Comparison of ENCODE assay signal across 9 mouse cellular contexts in genomic region chr16:78301831-78302677, GRCm38 (mm10). TPM values are rescaled to one million over a fixed set of nuclear protein-coding genes. Genes with fewer than 3 reads are reported as not detected.
DNase-seq lines count a peak whose midpoint lies in the region; ATAC-seq and TF ChIP-seq lines count a peak whose summit lies in the region.
"Had no signal": no experiment of that assay in that cellular context is flagged by ENCODE, and none has a peak within 500 bp of the region (broad histone marks: within the 10 kb centered on the region; RNA-seq: fewer than 3 reads in every experiment).

No protein-coding gene starts in this region.

- DNase-seq in heart, adult 2 months: peak; percentile 28 to 54
- DNase-seq in heart, adult 9 months (ENCODE audit: low spot score in 2 of 2): no peak
- no peak for DNase-seq in ES-E14 (ENCODE audit: low read depth, low spot score)
- peak; percentile 60 for DNase-seq in embryo, embryonic 11 days
- peak; percentile 49 for DNase-seq in heart, postnatal 4 days
- DNase-seq in left cerebral cortex, postnatal 4 days: peak; percentile 40
- no peak for DNase-seq in frontal cortex, postnatal 25 days (ENCODE audit: low spot score in 2 of 2)

- H3K36me3 ChIP-seq in heart, adult 2 months (ENCODE audit: control insufficient read depth, insufficient read depth, low read length): no peaks in the 10 kb centered on the region
- no peaks in the 10 kb centered on the region for H3K36me3 ChIP-seq in ES-E14 (ENCODE audit: control insufficient read depth, insufficient read depth, low read length, poor library complexity, severe bottlenecking)
- H3K36me3 ChIP-seq in midbrain, embryonic 13.5 days: peaks cover 4% of the 10 kb centered on the region; the same call in 1 of the 2 replicates

- H3K79me2 ChIP-seq in heart, adult 2 months (replicated peaks; ENCODE audit: control insufficient read depth, insufficient read depth, low read length): no peaks in the 10 kb centered on the region

- H3K27ac ChIP-seq in heart, adult 2 months: peak overlapping the region; percentile 76
- H3K27ac ChIP-seq in ES-E14 (ENCODE audit: insufficient read depth, low read depth, low read length, poor library complexity, severe bottlenecking): peak overlapping the region; percentile 59; the same call in 1 of the 2 replicates
- H3K27ac ChIP-seq in midbrain, embryonic 13.5 days: peak overlapping the region; percentile 95
- H3K27ac ChIP-seq: macrophage had no signal

- H3K4me1 ChIP-seq in heart, adult 2 months (ENCODE audit: control insufficient read depth, insufficient read depth, low read length): peaks cover 2% of the 10 kb centered on the region; the same call in 1 of the 2 replicates
- H3K4me1 ChIP-seq in ES-E14 (ENCODE audit: control insufficient read depth in 2 of 2, insufficient read depth in 2 of 2, low read length in 2 of 2, poor library complexity in 1 of 2): peaks cover 0 to 13% of the 10 kb centered on the region in 2 experiments; a peak in 2 of 4 replicates
- peaks cover 34% of the 10 kb centered on the region for H3K4me1 ChIP-seq in midbrain, embryonic 13.5 days (replicated peaks)

- no peak for TF ChIP-seq POLR2A in heart, adult 2 months (IDR thresholded peaks at IDR 0.05; ENCODE audit: insufficient read depth, low read depth, low read length)

- peak overlapping the region; percentile 52 for H3K4me3 ChIP-seq in heart, adult 2 months
- H3K4me3 ChIP-seq in ES-E14 (ENCODE audit: insufficient read depth in 1 of 2, low read depth in 1 of 2, low read length in 2 of 2, poor library complexity in 1 of 2, severe bottlenecking in 1 of 2): peak overlapping the region; percentile 76 to 87
- H3K4me3 ChIP-seq in midbrain, embryonic 13.5 days (replicated peaks): peak overlapping the region; percentile 93

- H3K9me3 ChIP-seq in ES-E14 (ENCODE audit: control insufficient read depth, insufficient read depth, low read depth, low read length): no peaks in the 10 kb centered on the region
- H3K9me3 ChIP-seq in midbrain, embryonic 13.5 days: no peaks in the 10 kb centered on the region

- intact Hi-C loops in heart, adult 2 months (cut with DNase I): loop anchor here (5.0 kb wide), 1 partner anchor 40 kb away; no protein-coding TSS in a partner anchor
- intact Hi-C loops in left cerebral cortex, postnatal 4 days (cut with DNase I): no loop called here

- under 1% methylated on average over 64 of the region's 65 CpGs for WGBS in heart, adult 2 months
- WGBS in midbrain, embryonic 13.5 days: under 1% methylated on average over 64 of the region's 65 CpGs

- no peak for TF ChIP-seq CTCF in heart, adult 2 months (IDR thresholded peaks at IDR 0.05)

- peak overlapping the region; percentile 63 for H3K4me2 ChIP-seq in midbrain, embryonic 13.5 days (replicated peaks)

- peak; percentile 72 for ATAC-seq in midbrain, embryonic 13.5 days

- peaks cover 3% of the 10 kb centered on the region for H3K27me3 ChIP-seq in heart, adult 2 months (ENCODE audit: control insufficient read depth, insufficient read depth, low read length)
- H3K27me3 ChIP-seq in midbrain, embryonic 13.5 days: no peaks in the 10 kb centered on the region

- no peak for TF ChIP-seq EP300 in heart, adult 2 months (IDR thresholded peaks at IDR 0.05; ENCODE audit: insufficient read depth, low read depth, low read length)

- in situ Hi-C loops in ES-E14 (cut with MboI; ENCODE audit: low sequenced_read_pairs in 2 of 2, unreplicated experiment in 2 of 2): no loop called here

- peak overlapping the region; percentile 85 for H3K9ac ChIP-seq in heart, adult 2 months (ENCODE audit: low read depth, low read length)
- peak overlapping the region; percentile 91 for H3K9ac ChIP-seq in ES-E14 (ENCODE audit: insufficient read depth, low read depth, low read length, poor library complexity, severe bottlenecking)
- peak overlapping the region; percentile 96 for H3K9ac ChIP-seq in midbrain, embryonic 13.5 days (replicated peaks)

TF ChIP-seq in ES-E14, 5 proteins besides CTCF, POLR2A, EP300 and RAD21:
- TF ChIP-seq ZNF384 (IDR thresholded peaks at IDR 0.05; ENCODE audit: low read depth, low read length) (0 out of 2 replicates have a peak, but pooled peaks have one; percentile 33), CHD2 (IDR thresholded peaks at IDR 0.05; ENCODE audit: low read depth, low read length) (no peak), HCFC1 (IDR thresholded peaks at IDR 0.05; ENCODE audit: borderline replicate concordance, insufficient read depth, low read length) (0 out of 2 replicates have a peak, but pooled peaks have one; percentile 16)

RNA-seq across cellular contexts. Expression of gene Cxadr, which starts 0.8 kb away (rescaled TPM):
- 10 to 100 TPM; 40.5 to 43.8 TPM for total RNA-seq in heart, adult 2 months (2021)
- polyA plus RNA-seq in heart, adult 2 months (2012; rRNA removed): 13.8 and 34.4 TPM in 2 replicates
- 31.0 and 44.2 TPM in 2 replicates for total RNA-seq in ES-E14 (2012; rRNA removed)
- 10 to 100 TPM; 43.7 to 47.3 TPM for total RNA-seq in heart, postnatal 4 days (2021)
- 100 to 1,000 TPM; 293 to 303 TPM for total RNA-seq in left cerebral cortex, postnatal 4 days (2021)
- 135 and 153 TPM in 2 replicates for polyA plus RNA-seq in midbrain, embryonic 13.5 days (2015; fragmentation: Nextera tagmentation; extraction: Ambion mirVana)
- polyA plus RNA-seq: macrophage had no signal

Comparison
In these comparisons a context has a peak if more than half of its experiments do, and no peak if none do; other contexts are left out.
1. DNase-seq: peak in heart, adult 2 months (2 of 2), embryo, embryonic 11 days (single experiment), heart, postnatal 4 days (single experiment) and left cerebral cortex, postnatal 4 days (single experiment); none in heart, adult 9 months (0 of 2), ES-E14 (single experiment) and frontal cortex, postnatal 25 days (0 of 2).
2. Peak in every context shown above with its lines, with median percentiles within 50 percentile points of each other: H3K27ac ChIP-seq, H3K4me3 ChIP-seq and H3K9ac ChIP-seq.